Mouse (Mus musculus): ENCODE results near the gene Taf1c.

DNA sequence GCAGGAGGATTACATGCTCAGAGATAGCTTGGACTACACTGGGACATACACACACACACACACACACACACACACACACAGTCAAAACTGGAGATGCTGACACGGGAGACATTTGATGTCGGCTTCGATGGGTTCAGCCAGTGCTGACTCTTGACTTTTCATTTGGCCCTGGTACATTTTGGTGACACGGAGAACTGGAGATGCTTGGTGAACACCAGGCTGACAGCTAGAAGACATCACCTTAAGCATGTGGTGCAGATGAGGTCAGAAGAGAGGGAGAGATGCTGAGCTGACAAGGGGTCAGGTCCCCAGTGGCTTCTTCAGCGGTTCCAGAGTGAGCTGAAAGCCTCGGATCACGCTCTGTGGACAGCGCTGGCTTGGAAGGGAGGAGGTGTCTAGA lies 18.0 kb upstream of the Taf1c start:
- TF ChIP-seq POLR2A (IDR thresholded peaks at IDR 0.05; ENCODE audit: control insufficient read depth, low read depth, low read length) (no peak), CTCF (IDR thresholded peaks at IDR 0.05; ENCODE audit: control insufficient read depth, insufficient read depth, insufficient replicate concordance, low read depth, low read length) (no peak)
